Mouse (Mus musculus) heart, embryonic 13.5 days (tissue): ENCODE data around the gene Syngr3. TPM values are rescaled to one million over a fixed set of nuclear protein-coding genes. Genes with fewer than 3 reads are reported as not detected.
A peak's percentile ranks its signal among the peaks of the same experiment; 100 is the strongest.

ENCODE experiments used
- ATAC-seq: fragments of 200-750 bp; cut with Nextera tagmentation; 2 replicates; pipeline ENCODE4 v1.8.0; 2017; ENCODE audit warnings: moderate TSS enrichment; ENCODE audit not compliant: insufficient number of reproducible peaks, low FRiP score, low TSS enrichment; ENCODE audit errors: extremely low read depth
- H3K27ac ChIP-seq: fragments of 300-500 bp; sonication (generic); replicated peaks from 2 replicates; pipeline ENCODE4 v1.5.1; 2015; ENCODE audit warnings: moderate library complexity, mild to moderate bottlenecking, inconsistent platforms
- H3K27me3 ChIP-seq: fragments of 300-500 bp; sonication (generic); replicated peaks from 2 replicates; pipeline ENCODE4 v1.6.1; 2015; ENCODE audit warnings: mild to moderate bottlenecking, inconsistent platforms
- H3K36me3 ChIP-seq: fragments of 300-500 bp; sonication (generic); 2 replicates; pipeline ENCODE4 v1.6.1; 2015; ENCODE audit warnings: mild to moderate bottlenecking, inconsistent platforms
- H3K4me1 ChIP-seq: fragments of 300-500 bp; sonication (generic); 2 replicates; pipeline ENCODE4 v1.6.1; 2015; ENCODE audit warnings: inconsistent platforms
- H3K4me2 ChIP-seq: fragments of 300-500 bp; sonication (generic); 2 replicates; pipeline ENCODE4 v1.6.1; 2015; ENCODE audit warnings: inconsistent platforms, mild to moderate bottlenecking, moderate library complexity
- H3K4me3 ChIP-seq: fragments of 300-500 bp; sonication (generic); 2 replicates; pipeline ENCODE4 v1.5.1; 2015; ENCODE audit warnings: moderate library complexity, mild to moderate bottlenecking, inconsistent platforms
- H3K9ac ChIP-seq: fragments of 300-500 bp; sonication (generic); 2 replicates; pipeline ENCODE4 v1.6.1; 2015; ENCODE audit warnings: inconsistent platforms, mild to moderate bottlenecking, moderate library complexity
- H3K9me3 ChIP-seq: fragments of 300-500 bp; sonication (generic); 2 replicates; pipeline ENCODE4 v1.6.1; 2016; ENCODE audit warnings: inconsistent platforms
- WGBS: fragments of 180-500 bp; shearing (Covaris S2); methylation state at CpG from one replicate; pipeline ENCODE4 v1.1.7; 2015; ENCODE audit warnings: mixed read lengths; 5-methylcytosine and 5-hydroxymethylcytosine counted together
- polyA plus RNA-seq: library from polyadenylated mRNA; unstranded; fragments of >200 nt; fragmentation: Nextera tagmentation; extraction: Ambion mirVana; gene quantifications from 2 replicates; pipeline ENCODE4 v1.2.1, GENCODE M21; 2015

The Syngr3 gene
- polyA plus RNA-seq, 1 experiment from 2014 or later, result 0.59 TPM

DNA sequence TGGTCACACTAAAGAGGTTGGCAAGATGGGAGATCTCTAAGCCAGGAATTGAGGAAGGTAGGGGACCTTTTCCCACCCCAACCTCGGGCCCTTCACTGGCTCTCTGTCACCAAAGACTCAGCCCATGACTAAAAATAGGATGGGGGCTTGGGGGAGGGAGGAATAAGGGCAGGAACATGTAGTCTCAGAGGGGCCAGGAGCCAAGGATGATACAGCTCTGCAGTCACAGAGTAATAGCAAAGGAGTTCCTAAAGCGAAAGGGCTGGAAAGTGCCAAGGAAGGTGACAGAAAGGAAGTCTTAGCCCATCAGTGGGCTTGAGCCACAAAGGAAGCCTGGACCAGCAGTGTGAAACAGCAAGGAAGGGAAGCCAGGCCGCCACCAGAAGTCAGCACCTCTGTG is 37.9 kb downstream of the Syngr3 start:
- H3K36me3 ChIP-seq, result no peaks in the 10 kb centered on the region
- H3K27ac ChIP-seq, result no peak overlapping the region
- whole genome bisulfite sequencing, result 54% methylated on average over 3 of the region's 3 CpGs
- no peak overlapping the region for H3K4me3 ChIP-seq
- H3K27me3 ChIP-seq, result peaks cover 59% of the 10 kb centered on the region
- no peak overlapping the region for H3K4me2 ChIP-seq
- ATAC-seq, result no peak
- no peaks in the 10 kb centered on the region for H3K9me3 ChIP-seq
- H3K4me1 ChIP-seq, result peaks cover 30% of the 10 kb centered on the region
- H3K9ac ChIP-seq, result no peak overlapping the region

DNA sequence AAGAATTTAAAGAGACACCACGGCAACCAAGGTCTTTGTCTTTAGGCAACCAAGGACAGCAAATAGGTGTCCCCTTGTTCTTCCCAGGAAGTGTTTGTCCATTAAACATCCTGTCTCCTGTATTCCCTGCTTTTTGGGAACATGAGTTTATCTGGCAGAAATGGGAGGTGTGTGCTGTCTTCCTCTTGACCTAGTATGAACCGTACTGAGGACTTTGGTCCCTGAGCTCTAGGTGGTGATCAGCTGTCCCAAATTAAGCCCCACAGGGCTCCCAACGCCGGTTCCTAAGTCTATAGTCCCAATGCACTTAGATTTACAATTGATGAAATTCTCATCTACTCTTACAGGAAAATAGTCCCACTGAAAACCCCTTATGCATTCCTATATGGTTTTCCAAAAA is 39.0 kb downstream of the Syngr3 start:
- Histone ChIP-seq H3K9me3 (no peaks in the 10 kb centered on the region), H3K4me3 (peak overlapping the region; percentile 74; the same call in 1 of the 2 replicates), H3K4me1 (peaks cover 35% of the 10 kb centered on the region), H3K36me3 (no peaks in the 10 kb centered on the region), H3K9ac (peak overlapping the region; percentile 94; the same call in 1 of the 2 replicates), H3K4me2 (peak overlapping the region; percentile 98), H3K27me3 (peaks cover 48% of the 10 kb centered on the region), H3K27ac (no peak overlapping the region; the same call in 1 of the 2 replicates)
- no peak for ATAC-seq
- 66% methylated on average over 4 of the region's 4 CpGs for WGBS

DNA sequence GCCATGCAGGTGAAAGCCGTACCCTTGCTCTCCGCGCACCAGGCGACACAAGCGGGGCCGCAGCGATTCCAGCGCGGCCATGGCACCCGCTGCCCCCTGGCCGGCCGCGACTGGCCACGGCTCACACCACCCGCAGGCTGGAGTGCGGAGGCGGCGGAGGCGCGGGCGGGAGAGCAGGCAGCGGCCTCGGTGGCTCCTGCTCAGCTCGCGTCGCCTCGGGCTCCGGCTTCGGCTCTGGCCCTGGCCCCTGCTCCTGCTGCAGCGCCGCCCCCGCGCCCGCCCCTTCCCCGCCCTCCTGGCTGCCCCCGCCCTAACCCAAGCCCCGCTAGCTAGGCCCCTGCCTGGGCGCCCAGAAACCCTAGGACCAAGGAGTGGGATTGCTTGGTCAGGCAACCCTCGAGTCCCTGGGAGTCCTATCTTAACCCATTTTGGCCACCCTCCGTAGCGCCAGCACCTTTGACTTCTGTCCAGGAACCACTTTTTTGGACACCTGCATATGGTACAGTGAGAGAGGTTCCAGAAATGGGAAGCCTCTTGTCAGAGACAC is 39.6 kb downstream of the Syngr3 start, which contains the start of gene Slc9a3r2:
Gene Slc9a3r2 (minus strand): TSS at position 258 of the 547 bp plus-strand sequence.
- Histone ChIP-seq H3K4me1 (peaks cover 41% of the 10 kb centered on the region), H3K27me3 (peaks cover 46% of the 10 kb centered on the region), H3K9me3 (no peaks in the 10 kb centered on the region), H3K36me3 (no peaks in the 10 kb centered on the region), H3K27ac (peak within 1 kb of the TSS; percentile 72), H3K4me3 (peak within 1 kb of the TSS; percentile 74), H3K9ac (peak within 1 kb of the TSS; percentile 94), H3K4me2 (peak within 1 kb of the TSS; percentile 98)
- 1% methylated on average over 30 of the region's 41 CpGs for WGBS
- ATAC-seq, result no peak

DNA sequence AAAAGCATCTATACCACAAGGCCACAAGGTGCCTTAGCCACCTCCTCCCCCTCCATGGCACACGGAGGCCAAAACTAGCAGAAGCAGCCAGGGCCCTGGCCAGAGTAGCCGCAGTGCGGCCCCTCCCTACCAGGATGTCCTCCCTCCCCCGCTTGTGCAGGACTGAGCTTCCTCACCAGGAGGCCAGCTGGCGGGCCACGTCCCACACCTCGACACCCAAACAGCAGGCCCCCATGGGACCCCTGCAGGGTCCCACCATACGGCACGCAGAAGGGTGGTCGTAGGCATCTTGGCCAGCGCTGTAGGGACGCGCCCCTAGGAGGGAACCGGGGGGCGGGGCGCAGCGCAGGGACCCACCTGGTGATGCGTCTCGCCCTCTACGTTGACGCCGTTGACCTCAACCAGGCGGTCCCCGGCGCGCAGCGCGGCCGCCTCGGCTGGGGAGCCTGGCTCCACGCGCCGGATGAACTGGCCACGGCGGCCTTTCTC is 40.1 kb downstream of the Syngr3 start:
- no peak for ATAC-seq
- H3K4me3 ChIP-seq, result peak overlapping the region; percentile 74
- peak overlapping the region; percentile 94 for H3K9ac ChIP-seq
- H3K36me3 ChIP-seq, result no peaks in the 10 kb centered on the region
- peak overlapping the region; percentile 72 for H3K27ac ChIP-seq
- peaks cover 42% of the 10 kb centered on the region for H3K27me3 ChIP-seq
- 2% methylated on average over 35 of the region's 35 CpGs for WGBS
- no peaks in the 10 kb centered on the region for H3K9me3 ChIP-seq
- H3K4me2 ChIP-seq, result peak overlapping the region; percentile 98
- H3K4me1 ChIP-seq, result peaks cover 47% of the 10 kb centered on the region

DNA sequence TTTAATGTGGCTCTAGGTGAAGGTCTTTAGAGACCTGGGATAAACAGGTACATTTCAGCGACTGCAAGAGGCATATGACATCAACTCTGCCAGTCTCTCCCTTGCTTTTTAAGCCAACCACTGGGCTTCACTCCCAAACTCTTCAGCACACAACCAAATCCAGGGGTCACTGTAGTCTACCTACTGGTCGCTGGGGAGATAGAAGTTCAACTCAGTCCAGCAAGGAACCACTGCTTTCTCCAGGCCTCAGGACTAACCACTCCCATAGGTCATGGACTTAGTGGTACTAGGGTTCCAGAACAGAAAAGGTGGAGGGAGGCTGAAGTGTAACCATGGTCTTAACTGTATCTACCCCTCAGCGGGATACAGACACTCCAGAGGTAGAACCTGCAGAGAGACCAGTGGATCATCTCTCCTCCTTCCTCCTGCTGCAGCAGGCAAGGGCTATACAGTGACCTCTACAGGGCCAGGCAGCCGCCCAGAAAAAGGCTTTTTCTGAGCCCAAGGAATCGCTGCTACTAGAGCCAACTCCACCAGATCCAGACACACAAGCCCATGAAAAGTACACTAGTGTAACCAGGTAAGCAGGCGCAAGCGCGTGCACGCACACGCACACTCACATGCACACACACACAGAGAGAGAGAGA is 40.9 kb downstream of the Syngr3 start:
- H3K9me3 ChIP-seq, result no peaks in the 10 kb centered on the region
- H3K4me1 ChIP-seq, result peaks cover 54% of the 10 kb centered on the region
- 72% methylated on average over 10 of the region's 10 CpGs for whole genome bisulfite sequencing
- H3K9ac ChIP-seq, result peak overlapping the region; percentile 94
- H3K27ac ChIP-seq, result peak overlapping the region; percentile 72; the same call in 1 of the 2 replicates
- peaks cover 39% of the 10 kb centered on the region for H3K27me3 ChIP-seq
- H3K4me3 ChIP-seq, result peak overlapping the region; percentile 74
- H3K4me2 ChIP-seq, result peak overlapping the region; percentile 98
- ATAC-seq, result no peak
- H3K36me3 ChIP-seq, result no peaks in the 10 kb centered on the region

DNA sequence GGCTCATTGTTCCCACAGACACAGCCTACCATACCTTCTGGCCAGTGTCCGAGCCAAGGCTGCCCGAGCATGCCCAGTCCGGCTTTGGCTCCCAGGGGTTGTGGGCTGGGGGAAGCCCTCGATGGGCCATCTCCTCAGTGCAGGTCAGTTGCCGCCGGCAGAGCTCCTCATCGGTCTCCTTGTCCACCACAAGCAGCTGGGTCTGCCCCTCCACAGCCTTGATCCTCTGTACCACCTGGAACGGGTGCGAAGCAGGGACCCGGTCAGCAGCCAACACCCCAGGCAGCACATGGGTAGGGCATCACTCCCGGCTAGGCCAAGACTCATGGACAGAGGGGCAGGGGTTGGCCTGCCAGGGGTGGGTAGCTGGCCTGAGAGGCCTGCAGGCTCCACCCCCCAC is 42.3 kb downstream of the Syngr3 start:
- peaks cover 48% of the 10 kb centered on the region for H3K27me3 ChIP-seq
- 62% methylated on average over 11 of the region's 11 CpGs for WGBS
- peaks cover 57% of the 10 kb centered on the region for H3K4me1 ChIP-seq
- peak overlapping the region; percentile 87 for H3K27ac ChIP-seq
- peak overlapping the region; percentile 64 for H3K9ac ChIP-seq
- H3K9me3 ChIP-seq, result no peaks in the 10 kb centered on the region
- peaks cover 9% of the 10 kb centered on the region for H3K36me3 ChIP-seq
- no peak for ATAC-seq
- H3K4me2 ChIP-seq, result peak overlapping the region; percentile 98
- H3K4me3 ChIP-seq, result peak overlapping the region; percentile 74

DNA sequence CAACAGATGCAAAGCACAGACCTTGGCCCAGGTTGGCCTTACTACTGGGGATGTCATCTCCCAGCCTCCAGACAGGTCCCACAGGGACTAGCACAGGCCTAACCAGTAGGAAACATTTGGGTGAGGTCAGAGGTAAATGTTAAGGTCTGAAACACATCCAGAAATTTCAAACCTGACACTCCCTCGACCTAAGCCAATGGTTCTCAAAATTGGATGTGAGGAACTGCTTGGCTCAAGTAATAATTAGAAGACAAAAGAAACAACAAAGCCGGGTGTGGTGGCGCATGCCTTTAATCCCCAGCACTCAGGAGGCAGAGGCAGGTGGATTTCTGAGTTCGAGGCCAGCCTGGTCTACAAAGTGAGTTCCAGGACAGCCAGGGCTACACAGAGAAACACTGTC is 43.4 kb downstream of the Syngr3 start:
- Histone ChIP-seq H3K27me3 (peaks cover 56% of the 10 kb centered on the region), H3K4me1 (peaks cover 57% of the 10 kb centered on the region), H3K4me2 (no peak overlapping the region), H3K36me3 (peaks cover 19% of the 10 kb centered on the region), H3K9ac (no peak overlapping the region), H3K27ac (peak overlapping the region; percentile 87), H3K9me3 (no peaks in the 10 kb centered on the region), H3K4me3 (no peak overlapping the region)
- ATAC-seq, result no peak
- WGBS, result 77% methylated on average over 4 of the region's 4 CpGs

DNA sequence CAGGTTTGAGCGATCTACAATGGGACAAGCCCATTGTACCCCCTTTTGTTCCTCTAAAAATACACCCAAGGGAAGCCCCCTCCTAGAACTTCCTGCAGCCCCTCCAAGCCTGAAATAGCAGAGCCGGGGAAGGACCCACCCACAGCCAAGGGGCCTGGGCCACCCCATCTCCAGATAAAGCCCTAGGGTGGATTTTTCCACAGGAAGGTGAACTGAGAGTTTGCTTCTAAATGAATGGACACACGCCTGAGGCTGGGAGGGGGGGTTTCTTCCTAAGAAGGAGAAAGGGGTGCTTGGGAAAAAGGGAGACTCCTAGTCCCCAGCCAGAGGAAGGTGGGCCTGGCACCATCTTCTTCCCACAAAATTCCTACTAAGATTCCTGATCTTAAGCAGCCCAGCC is 43.8 kb downstream of the Syngr3 start:
- peak; percentile 20; the same call in 1 of the 2 replicates for ATAC-seq
- H3K9me3 ChIP-seq, result no peaks in the 10 kb centered on the region
- no peak overlapping the region for H3K4me3 ChIP-seq
- H3K4me1 ChIP-seq, result peaks cover 57% of the 10 kb centered on the region
- peaks cover 54% of the 10 kb centered on the region for H3K27me3 ChIP-seq
- peak overlapping the region; percentile 87 for H3K27ac ChIP-seq
- H3K9ac ChIP-seq, result peak overlapping the region; percentile 38
- peaks cover 21% of the 10 kb centered on the region for H3K36me3 ChIP-seq
- WGBS, result 45% methylated on average over 3 of the region's 3 CpGs
- H3K4me2 ChIP-seq, result peak overlapping the region; percentile 49; the same call in 1 of the 2 replicates

DNA sequence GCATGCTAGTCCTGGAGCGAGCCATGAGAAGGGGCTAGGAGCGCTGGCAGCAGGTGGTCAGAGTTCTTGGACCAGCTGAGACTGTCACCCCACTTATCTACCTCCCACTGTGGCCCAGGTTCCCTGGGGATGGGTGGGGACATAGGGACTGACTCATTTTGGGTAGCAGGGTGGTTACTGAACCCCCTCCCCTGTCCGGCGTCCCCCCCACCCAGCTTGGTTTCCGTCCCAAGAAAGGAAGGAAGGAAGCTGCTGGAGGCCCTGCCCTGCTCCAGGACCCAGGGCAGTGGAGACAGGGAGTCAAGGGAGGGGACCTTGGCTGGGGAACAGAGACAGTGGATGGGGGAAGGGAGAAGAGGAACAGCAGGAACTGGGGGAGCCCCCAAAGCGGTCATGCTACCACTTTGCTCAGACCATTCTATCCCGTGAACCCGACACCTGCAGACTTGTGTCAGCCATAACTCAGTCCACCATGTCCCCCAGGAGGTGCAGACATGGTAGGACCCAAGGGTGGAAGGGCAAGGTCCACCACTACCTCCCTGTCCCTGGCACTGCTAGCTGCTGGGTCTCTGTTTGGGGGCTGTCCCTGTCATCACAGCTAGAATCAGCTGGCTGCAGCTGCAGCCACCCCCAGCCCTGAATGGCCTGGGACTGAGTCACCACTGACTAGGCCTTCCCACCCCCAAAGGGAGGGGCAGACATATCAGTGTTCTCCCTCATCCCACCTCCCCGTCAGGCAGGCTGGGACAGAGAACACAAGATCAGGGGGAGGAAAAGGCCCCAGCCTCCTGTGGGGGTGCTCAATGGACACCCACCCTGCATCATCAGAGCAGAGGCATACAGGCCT is 44.7 kb downstream of the Syngr3 start:
- Histone ChIP-seq H3K9ac (peak overlapping the region; percentile 38), H3K4me2 (peak overlapping the region; percentile 49), H3K27me3 (peaks cover 48% of the 10 kb centered on the region), H3K36me3 (peaks cover 29% of the 10 kb centered on the region), H3K9me3 (no peaks in the 10 kb centered on the region), H3K27ac (peak overlapping the region; percentile 87), H3K4me3 (peak overlapping the region; percentile 12), H3K4me1 (peaks cover 56% of the 10 kb centered on the region)
- 60% methylated on average over 9 of the region's 9 CpGs for WGBS
- 0 out of 2 replicates have a peak, but pooled peaks have one; percentile 15 for ATAC-seq

DNA sequence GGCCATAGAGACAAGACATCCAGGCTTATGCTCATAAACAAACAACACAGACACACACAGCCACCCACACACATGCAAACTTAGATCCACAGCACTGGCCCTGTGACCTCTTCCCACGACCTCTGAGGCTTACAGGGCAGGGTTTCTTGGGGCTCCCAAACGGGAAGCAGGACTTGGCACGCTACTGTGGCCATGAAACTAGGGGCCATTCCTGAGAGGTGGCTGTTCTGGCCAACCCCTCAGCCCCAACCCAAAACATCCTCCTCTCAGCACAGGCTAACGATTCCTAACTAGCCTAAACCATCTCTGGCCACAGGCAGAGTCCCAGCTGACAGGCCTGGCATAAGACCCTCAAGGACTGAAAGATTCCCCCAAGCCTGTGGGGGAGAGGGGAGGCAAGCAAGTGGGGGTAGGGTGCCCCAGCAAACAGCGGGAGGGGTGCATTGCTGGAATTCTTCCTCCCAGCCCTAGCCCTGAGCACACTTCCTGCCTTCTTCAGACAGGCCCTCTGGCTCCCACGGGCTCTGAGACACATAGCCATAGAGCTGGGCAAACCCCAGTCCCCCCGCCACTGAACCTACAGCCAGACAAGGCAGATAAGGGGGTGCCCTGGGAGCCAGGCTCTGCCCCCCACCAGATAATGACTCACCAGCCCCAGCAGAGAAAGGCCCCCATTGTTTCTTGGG is 45.6 kb downstream of the Syngr3 start:
- peak overlapping the region; percentile 12 for H3K4me3 ChIP-seq
- ATAC-seq, result no peak

More for the DNA sequence above, 45.6 kb downstream of the Syngr3 start:
- WGBS, result 34% methylated on average over 7 of the region's 7 CpGs
- H3K36me3 ChIP-seq, result peaks cover 38% of the 10 kb centered on the region
- H3K4me2 ChIP-seq, result peak overlapping the region; percentile 49
- H3K9ac ChIP-seq, result peak overlapping the region; percentile 38
- H3K27ac ChIP-seq, result peak overlapping the region; percentile 87
- peaks cover 58% of the 10 kb centered on the region for H3K4me1 ChIP-seq
- H3K27me3 ChIP-seq, result peaks cover 45% of the 10 kb centered on the region
- no peaks in the 10 kb centered on the region for H3K9me3 ChIP-seq
